Mouse (Mus musculus): ENCODE data around the gene Cyb5r3. TPM values are rescaled to one million over a fixed set of nuclear protein-coding genes. Genes with fewer than 3 reads are reported as not detected.

The Cyb5r3 gene
- total and polyA plus RNA-seq, 3 experiments: 22.6 to 67.0 TPM; not detected in 1

DNA sequence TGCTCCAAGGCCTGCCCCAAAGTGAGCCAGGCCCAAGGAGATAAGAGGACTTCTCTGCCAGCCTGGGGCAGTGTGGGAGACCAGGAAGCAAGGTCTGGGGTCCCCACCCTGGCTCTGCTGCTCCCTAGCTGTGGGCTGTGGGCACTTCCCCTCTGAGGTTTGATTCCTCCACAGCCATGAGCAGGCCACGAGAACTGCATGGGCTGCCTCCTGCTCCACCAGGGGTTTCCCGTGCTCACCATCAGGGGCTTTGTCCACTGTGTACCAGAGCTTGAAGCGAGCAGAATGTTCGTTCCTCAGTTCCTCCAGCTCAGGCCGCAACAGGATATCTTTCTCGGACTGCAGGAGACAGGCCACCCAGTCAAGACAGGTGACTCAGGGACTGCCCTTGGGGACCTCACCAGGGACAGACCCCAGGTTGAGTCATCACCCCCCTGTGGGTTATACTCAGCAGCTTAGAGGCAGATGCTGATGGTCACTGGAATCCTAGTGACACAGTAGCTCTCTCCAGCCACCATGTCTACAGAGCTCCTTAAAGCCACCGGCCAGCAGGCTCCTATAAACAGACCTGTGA is 13.7 kb downstream of the Cyb5r3 start:
- Histone ChIP-seq H3K4me1 (ENCODE audit: control insufficient read depth in 1 of 2, insufficient read depth in 2 of 2, low read length in 2 of 2) (no peaks in the 10 kb centered on the region), H3K9me3 (replicated peaks; ENCODE audit: insufficient read depth, low read length) (no peaks in the 10 kb centered on the region), H3K27me3 (ENCODE audit: control insufficient read depth in 1 of 2, insufficient read depth in 2 of 2, low read length in 2 of 2) (no peaks in the 10 kb centered on the region), H3K9ac (ENCODE audit: control insufficient read depth, low read depth, low read length, poor library complexity, severe bottlenecking) (no peak overlapping the region), H3K36me3 (ENCODE audit: control insufficient read depth in 1 of 2, insufficient read depth in 2 of 2, low read length in 2 of 2) (no peaks in the 10 kb centered on the region), H3K4me3 (ENCODE audit: control insufficient read depth in 1 of 2, insufficient read depth in 1 of 2, low read depth in 2 of 2, low read length in 2 of 2) (no peak overlapping the region), H3K27ac (ENCODE audit: control insufficient read depth, low read depth, low read length) (no peak overlapping the region), H3K79me2 (ENCODE audit: control insufficient read depth, insufficient read depth, low read length, poor library complexity) (no peaks in the 10 kb centered on the region)
- TF ChIP-seq BHLHE40 (IDR thresholded peaks at IDR 0.05; ENCODE audit: borderline replicate concordance, low read depth, low read length) (no peak), EP300 (IDR thresholded peaks at IDR 0.05; ENCODE audit: low read depth in 1 of 2, low read length in 2 of 2) (no peak), CHD1 (IDR thresholded peaks at IDR 0.05; ENCODE audit: low read depth, low read length) (no peak), MAX (IDR thresholded peaks at IDR 0.05; ENCODE audit: low read length) (no peak), MEF2A (IDR thresholded peaks at IDR 0.05; ENCODE audit: extremely low read depth, insufficient replicate concordance, low read depth, low read length, poor library complexity, severe bottlenecking) (no peak), RAD21 (IDR thresholded peaks at IDR 0.05; ENCODE audit: low read depth, low read length) (no peak), ETS1 (IDR thresholded peaks at IDR 0.05; ENCODE audit: low read depth, low read length) (no peak), POLR2A (IDR thresholded peaks at IDR 0.05; ENCODE audit: control insufficient read depth in 1 of 2, insufficient read depth in 1 of 2, low read depth in 1 of 2, low read length in 2 of 2, poor library complexity in 1 of 2) (no peak), MYB (IDR thresholded peaks at IDR 0.05; ENCODE audit: low read depth, low read length) (no peak), GATA1 (IDR thresholded peaks at IDR 0.05; ENCODE audit: low read depth, low read length) (no peak), ZC3H11A (IDR thresholded peaks at IDR 0.05; ENCODE audit: low read depth, low read length) (no peak), ELF1 (IDR thresholded peaks at IDR 0.05; ENCODE audit: low read depth, low read length) (no peak), RCOR1 (IDR thresholded peaks at IDR 0.05; ENCODE audit: low read depth, low read length) (no peak)
- no peak for DNase-seq (ENCODE audit: low read depth, low spot score)

DNA sequence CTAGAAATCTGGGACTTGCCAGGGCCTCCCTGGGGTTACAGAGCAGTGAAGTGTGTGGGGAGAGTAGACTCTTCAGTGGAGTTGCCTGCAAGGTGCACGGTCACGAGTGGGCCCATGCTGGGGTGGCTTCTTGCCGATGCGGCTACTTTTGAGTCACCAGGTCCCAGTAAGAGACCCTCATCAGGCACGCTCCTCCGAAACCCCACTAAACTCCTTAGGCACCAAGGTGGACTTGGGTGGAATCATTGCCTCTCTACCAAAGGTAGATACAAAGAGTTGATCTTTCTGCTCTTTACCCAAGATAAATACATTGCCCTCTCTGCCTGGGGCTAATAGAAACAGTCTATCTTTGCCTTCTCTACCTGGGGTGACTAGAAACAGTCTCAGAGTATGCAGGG is 14.7 kb downstream of the Cyb5r3 start:
- no peak overlapping the region for H3K27ac ChIP-seq (ENCODE audit: control insufficient read depth, low read depth, low read length)
- H3K4me1 ChIP-seq (ENCODE audit: control insufficient read depth in 1 of 2, insufficient read depth in 2 of 2, low read length in 2 of 2): no peaks in the 10 kb centered on the region

More for the DNA sequence above, 14.7 kb downstream of the Cyb5r3 start:
- DNase-seq (ENCODE audit: low read depth, low spot score): no peak
- H3K27me3 ChIP-seq (ENCODE audit: control insufficient read depth in 1 of 2, insufficient read depth in 2 of 2, low read length in 2 of 2): no peaks in the 10 kb centered on the region
- no peak overlapping the region for H3K4me3 ChIP-seq (ENCODE audit: control insufficient read depth in 1 of 2, insufficient read depth in 1 of 2, low read depth in 2 of 2, low read length in 2 of 2)
- H3K9ac ChIP-seq (ENCODE audit: control insufficient read depth, low read depth, low read length, poor library complexity, severe bottlenecking): no peak overlapping the region
- TF ChIP-seq MAFK (IDR thresholded peaks at IDR 0.05; ENCODE audit: borderline replicate concordance, low read depth, low read length) (no peak), CHD2 (IDR thresholded peaks at IDR 0.05; ENCODE audit: low read length) (no peak), ZC3H11A (IDR thresholded peaks at IDR 0.05; ENCODE audit: low read depth, low read length) (no peak), ZMIZ1 (IDR thresholded peaks at IDR 0.05; ENCODE audit: low read depth, low read length) (no peak)
- no peaks in the 10 kb centered on the region for H3K36me3 ChIP-seq (ENCODE audit: control insufficient read depth in 1 of 2, insufficient read depth in 2 of 2, low read length in 2 of 2)
- no peaks in the 10 kb centered on the region for H3K79me2 ChIP-seq (ENCODE audit: control insufficient read depth, insufficient read depth, low read length, poor library complexity)
- H3K9me3 ChIP-seq (replicated peaks; ENCODE audit: insufficient read depth, low read length): no peaks in the 10 kb centered on the region
